Mouse (Mus musculus) CD4-positive, CD25-positive, alpha-beta regulatory T cell, adult 9 weeks (primary cell): Measurements from ENCODE around the gene Ube2g1. TPM values are rescaled to one million over a fixed set of nuclear protein-coding genes. Genes with fewer than 3 reads are reported as not detected.

Experiments used
- polyA plus RNA-seq: library from polyadenylated mRNA; unstranded; fragments of 100-300 nt; shearing (Covaris generic); gene quantifications from one replicate; pipeline ENCODE4 v1.2.1, GENCODE M21; 2017

Ube2g1 gene
- polyA plus RNA-seq = 54.5 TPM

DNA sequence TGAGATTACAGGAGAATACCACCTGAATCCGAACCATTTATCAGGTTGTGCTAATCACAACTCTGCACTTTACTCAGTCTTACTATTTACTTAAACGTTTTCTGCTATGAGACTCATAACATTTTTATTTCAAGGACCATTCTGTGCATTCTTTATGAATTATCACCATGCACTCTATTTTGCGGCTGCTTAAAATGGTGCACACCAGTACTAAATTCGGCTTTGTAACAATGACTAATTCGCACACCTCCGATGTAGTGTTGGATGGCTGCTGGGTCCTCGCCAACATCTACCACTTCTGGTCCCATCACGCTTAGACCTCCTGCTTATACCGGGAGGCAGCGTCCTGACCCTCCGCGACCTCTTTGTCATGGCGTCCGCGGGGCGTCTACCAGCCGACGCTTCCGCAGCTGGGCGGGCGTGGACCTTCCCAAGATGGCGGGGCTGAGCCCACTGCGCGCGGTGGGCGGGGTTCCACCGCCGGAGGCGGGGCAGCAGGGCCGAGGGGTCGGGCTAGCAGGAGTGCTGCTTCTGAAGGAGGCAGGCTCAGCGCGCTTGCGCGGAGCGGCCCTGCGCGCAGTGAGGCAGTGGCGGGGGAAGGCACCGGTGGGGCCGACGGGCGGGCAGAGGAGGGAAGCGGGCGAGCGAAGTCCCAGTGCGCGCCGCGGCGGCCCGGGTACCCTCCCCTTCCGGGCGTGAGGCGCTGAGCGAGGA, at the start of gene Ube2g1:
Ube2g1 (plus strand) TSS at position 590 of the 714 bp plus-strand sequence.

DNA sequence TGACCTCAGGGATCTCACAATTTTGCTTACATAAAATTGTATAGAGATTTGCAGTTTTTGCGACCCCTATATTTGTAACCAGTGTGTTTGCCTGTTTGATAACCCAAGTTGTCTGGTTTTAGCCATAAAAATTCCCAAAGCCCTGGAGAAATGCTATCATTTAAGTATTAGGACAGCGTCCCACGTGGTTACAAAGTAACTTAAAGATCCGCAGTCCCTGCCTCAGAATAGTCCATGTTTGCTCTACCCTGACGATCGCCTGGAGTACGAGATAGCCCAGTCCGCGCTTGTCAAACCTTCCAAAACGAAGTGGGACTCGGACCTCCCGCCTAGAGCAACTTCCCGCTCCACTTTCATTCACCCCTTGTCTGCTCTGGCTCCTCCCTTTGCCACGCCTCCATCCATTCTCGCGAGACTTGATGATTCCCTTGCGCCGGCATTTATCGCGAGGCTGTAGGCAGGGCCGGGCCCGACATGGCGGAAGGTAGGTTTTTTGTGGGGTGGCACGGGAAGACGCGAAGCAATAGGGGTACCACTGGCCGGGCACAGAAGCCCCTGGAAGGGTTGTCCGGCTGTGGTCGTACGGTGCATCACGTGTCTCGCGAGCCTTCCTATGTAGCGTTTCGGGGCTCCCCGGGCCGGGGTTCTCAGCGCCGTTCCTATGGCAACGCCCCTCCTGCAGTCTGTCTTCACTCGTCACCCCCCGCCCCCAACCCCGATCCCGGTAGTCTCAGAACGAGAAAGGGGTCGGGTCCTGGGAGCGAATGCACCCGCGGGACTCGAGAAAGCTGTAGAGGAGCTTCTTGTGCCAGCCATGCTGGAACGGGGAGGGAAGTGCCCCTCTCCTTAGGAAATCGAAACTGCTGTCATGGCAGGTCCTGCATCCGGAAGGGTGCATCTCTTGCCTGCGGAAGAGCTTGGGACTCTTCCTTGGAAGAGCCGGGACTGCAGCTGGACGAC, 82.7 kb downstream of the Ube2g1 start, which contains the start of gene Ankfy1:
Ankfy1 (plus strand) TSS at position 456 of the 960 bp plus-strand sequence.

Other genes with a start within 250 kb of the Ube2g1 start
- not detected for gene Tekt1, start 244.8 kb upstream of the Ube2g1 start, polyA plus RNA-seq
- gene Smtnl2, start 195.6 kb upstream of the Ube2g1 start, polyA plus RNA-seq = not detected
- gene Ggt6, start 171.8 kb upstream of the Ube2g1 start, polyA plus RNA-seq = not detected
- 128 TPM for gene Mybbp1a, start 165.9 kb upstream of the Ube2g1 start, polyA plus RNA-seq
- gene Spns2, start 117.4 kb upstream of the Ube2g1 start, polyA plus RNA-seq = not detected
- 0.69 TPM for gene Spns3, start 56.8 kb upstream of the Ube2g1 start, polyA plus RNA-seq
- gene Ankfy1, start 82.7 kb downstream of the Ube2g1 start, polyA plus RNA-seq = 71.9 TPM
- gene Cyb5d2, start 188.9 kb downstream of the Ube2g1 start, polyA plus RNA-seq = 10.7 TPM
- 13.6 TPM for gene Zzef1, start 188.9 kb downstream of the Ube2g1 start, polyA plus RNA-seq